ENCODE assay signal across 8 mouse cellular contexts in genomic region chr11:88822991-88823390, GRCm38 (mm10). TPM values are rescaled to one million over a fixed set of nuclear protein-coding genes. Genes with fewer than 3 reads are reported as not detected.
DNase-seq lines count a peak whose midpoint lies in the region; ATAC-seq and TF ChIP-seq lines count a peak whose summit lies in the region.

No protein-coding gene starts in this region.

- WGBS in large intestine, adult 2 months, result 2% methylated on average over 7 of the region's 7 CpGs
- WGBS in lung, adult 2 months, result 5% methylated on average over 7 of the region's 7 CpGs
- 3% methylated on average over 7 of the region's 7 CpGs for WGBS in neural tube, embryonic 15.5 days

- H3K9ac ChIP-seq in MEL (ENCODE audit: control insufficient read depth, low read depth, low read length, poor library complexity, severe bottlenecking), result peak overlapping the region; percentile 56
- H3K9ac ChIP-seq in neural tube, embryonic 15.5 days (replicated peaks), result 0 out of 2 replicates have a peak overlapping the region, but pooled peaks have one; percentile 17

- DNase-seq in MEL (ENCODE audit: low read depth, low spot score), result peak; percentile 87
- peak; percentile 35 for DNase-seq in c-Kit-negative CD71-positive TER-119-positive erythroid progenitor cells, embryonic 14.5 days (ENCODE audit: low read depth, low spot score)
- peak; percentile 13 for DNase-seq in fat pad, adult 2 months (ENCODE audit: extremely low read depth, low read depth, low spot score)
- DNase-seq in heart, postnatal 14 days, result peak; percentile 59 to 78
- peak; percentile 52 for DNase-seq in large intestine, adult 2 months (ENCODE audit: low read depth, low spot score)
- peak; percentile 69 for DNase-seq in lung, adult 2 months
- peak; percentile 43 to 67 for DNase-seq in urinary bladder, postnatal 36 days (ENCODE audit: low spot score in 2 of 2)

- H3K4me3 ChIP-seq in MEL (ENCODE audit: control insufficient read depth in 1 of 2, insufficient read depth in 1 of 2, low read depth in 2 of 2, low read length in 2 of 2), result peak overlapping the region; percentile 65 to 75
- no peak overlapping the region for H3K4me3 ChIP-seq in lung, adult 2 months (replicated peaks; ENCODE audit: extremely low read depth, low read depth, low read length)
- peak overlapping the region; percentile 24 for H3K4me3 ChIP-seq in neural tube, embryonic 15.5 days (replicated peaks)

- H3K27ac ChIP-seq in MEL (ENCODE audit: control insufficient read depth, low read depth, low read length), result no peak overlapping the region
- H3K27ac ChIP-seq in neural tube, embryonic 15.5 days (replicated peaks), result 0 out of 2 replicates have a peak overlapping the region, but pooled peaks have one; percentile 18

- H3K4me2 ChIP-seq in neural tube, embryonic 15.5 days, result peak overlapping the region; percentile 54

- peak; percentile 75 for ATAC-seq in neural tube, embryonic 15.5 days (ENCODE audit: low FRiP score)

- no peaks in the 10 kb centered on the region for H3K9me3 ChIP-seq in MEL (replicated peaks; ENCODE audit: insufficient read depth, low read length)
- no peaks in the 10 kb centered on the region for H3K9me3 ChIP-seq in neural tube, embryonic 15.5 days (replicated peaks)

- TF ChIP-seq POLR2A in MEL (IDR thresholded peaks at IDR 0.05; ENCODE audit: control insufficient read depth in 1 of 2, insufficient read depth in 1 of 2, low read depth in 1 of 2, low read length in 2 of 2, poor library complexity in 1 of 2), result no peak
- no peak for TF ChIP-seq POLR2A in lung, adult 2 months (IDR thresholded peaks at IDR 0.05; ENCODE audit: borderline replicate concordance, extremely low read depth, low read depth, low read length)

- peaks cover 6 to 7% of the 10 kb centered on the region in 2 experiments for H3K27me3 ChIP-seq in MEL (ENCODE audit: control insufficient read depth in 1 of 2, insufficient read depth in 2 of 2, low read length in 2 of 2)
- H3K27me3 ChIP-seq in neural tube, embryonic 15.5 days (replicated peaks), result no peaks in the 10 kb centered on the region; the same call in 1 of the 2 replicates

- H3K36me3 ChIP-seq in MEL (ENCODE audit: control insufficient read depth in 1 of 2, insufficient read depth in 2 of 2, low read length in 2 of 2), result no peaks in the 10 kb centered on the region
- no peaks in the 10 kb centered on the region for H3K36me3 ChIP-seq in neural tube, embryonic 15.5 days

- no peaks in the 10 kb centered on the region; a peak in 1 of 4 replicates for H3K4me1 ChIP-seq in MEL (ENCODE audit: control insufficient read depth in 1 of 2, insufficient read depth in 2 of 2, low read length in 2 of 2)
- peaks cover 6% of the 10 kb centered on the region; the same call in 1 of the 2 replicates for H3K4me1 ChIP-seq in lung, adult 2 months (ENCODE audit: control insufficient read depth, insufficient read depth, low read length)
- peaks cover 26% of the 10 kb centered on the region for H3K4me1 ChIP-seq in neural tube, embryonic 15.5 days

- no peak for TF ChIP-seq EP300 in MEL (IDR thresholded peaks at IDR 0.05; ENCODE audit: low read depth in 1 of 2, low read length in 2 of 2)

- TF ChIP-seq CTCF in MEL (IDR thresholded peaks at IDR 0.05 in 2 of 3, conservative IDR thresholded peaks at IDR 0.05 in 1 of 3; ENCODE audit: control insufficient read depth in 1 of 3, insufficient read depth in 1 of 3, low read depth in 2 of 3, low read length in 3 of 3, poor library complexity in 1 of 3, severe bottlenecking in 1 of 3), result peak; percentile 81 to 97 (median 83)
- peak; percentile 95 for TF ChIP-seq CTCF in lung, adult 2 months (IDR thresholded peaks at IDR 0.05; ENCODE audit: insufficient read depth, low read length)

- intact Hi-C loops in heart, postnatal 14 days (cut with DNase I), result loop anchor here (1.0 to 5.0 kb wide), 8 partner anchors 91 to 856 kb away; partner anchors contain the start of gene Ccdc182

- peak; percentile 88 for TF ChIP-seq RAD21 in MEL (IDR thresholded peaks at IDR 0.05; ENCODE audit: low read depth, low read length)

- H3K79me2 ChIP-seq in MEL (ENCODE audit: control insufficient read depth, insufficient read depth, low read length, poor library complexity), result no peaks in the 10 kb centered on the region

TF ChIP-seq in MEL, 35 proteins besides CTCF, POLR2A, EP300 and RAD21:
- TF ChIP-seq CHD2 (IDR thresholded peaks at IDR 0.05; ENCODE audit: low read length), result no peak
- TF ChIP-seq MYB (IDR thresholded peaks at IDR 0.05; ENCODE audit: low read depth, low read length), result no peak
- 0 out of 2 replicates have a peak, but pooled peaks have one; percentile 26 for TF ChIP-seq TBP (IDR thresholded peaks at IDR 0.05; ENCODE audit: low read depth, low read length)
- no peak for TF ChIP-seq MAFK (IDR thresholded peaks at IDR 0.05; ENCODE audit: borderline replicate concordance, low read depth, low read length)
- peak; percentile 91 for TF ChIP-seq ZC3H11A (IDR thresholded peaks at IDR 0.05; ENCODE audit: low read depth, low read length)
- TF ChIP-seq E2F4 (IDR thresholded peaks at IDR 0.05; ENCODE audit: borderline replicate concordance, low read depth, low read length), result no peak
- no peak for TF ChIP-seq ZKSCAN1 (IDR thresholded peaks at IDR 0.05; ENCODE audit: low read depth, low read length)
- no peak for TF ChIP-seq POLR2AphosphoS5 (IDR thresholded peaks at IDR 0.05; ENCODE audit: borderline replicate concordance, low read depth, low read length)
- TF ChIP-seq SMC3 (IDR thresholded peaks at IDR 0.05; ENCODE audit: low read depth, low read length), result peak; percentile 85
TF ChIP-seq in MEL: peak in this region for 3.

RNA-seq across cellular contexts. Expression of gene Akap1, which starts 41.4 kb away (rescaled TPM):
- 63.0 and 70.5 TPM in 2 replicates for total RNA-seq in MEL (2012; rRNA removed)
- 10 to 100 TPM; 39.0 to 59.6 TPM for polyA plus RNA-seq in MEL (2012; ENCODE audit: insufficient read depth in 1 of 2, insufficient read length in 2 of 2, low read depth in 1 of 2, low replicate concordance in 2 of 2, missing spikeins in 1 of 2)
- 100 to 1,000 TPM; 114 TPM for total RNA-seq in heart, postnatal 14 days (2021)
- 40.5 and 51.9 TPM in 2 replicates for polyA plus RNA-seq in large intestine, adult 2 months (2012; rRNA removed)
- 22.3 and 32.2 TPM in 2 replicates for polyA plus RNA-seq in lung, adult 2 months (2012; rRNA removed)
- polyA plus RNA-seq in neural tube, embryonic 15.5 days (2015; fragmentation: Nextera tagmentation; extraction: Ambion mirVana), result 26.0 and 27.6 TPM in 2 replicates

Comparison
In these comparisons a context has a peak if more than half of its experiments do, and no peak if none do; other contexts are left out.
1. DNase-seq: peak in every context shown above with its lines; median percentile 87 in MEL; 69 in lung, adult 2 months; 68 in heart, postnatal 14 days; 55 in urinary bladder, postnatal 36 days; 52 in large intestine, adult 2 months; 35 in c-Kit-negative CD71-positive TER-119-positive erythroid progenitor cells, embryonic 14.5 days; 13 in fat pad, adult 2 months.